Mouse (Mus musculus) stomach, embryonic 14.5 days (tissue): ENCODE results near the gene Spcs3. TPM values are rescaled to one million over a fixed set of nuclear protein-coding genes. Genes with fewer than 3 reads are reported as not detected.

Source experiments
- ATAC-seq: fragments of 200-750 bp; cut with Nextera tagmentation; 2 replicates; pipeline ENCODE4 v1.8.0; 2017; ENCODE audit warnings: low read depth, moderate TSS enrichment; ENCODE audit not compliant: insufficient number of reproducible peaks, insufficient read depth, low FRiP score
- H3K27ac ChIP-seq: fragments of 300-500 bp; sonication (generic); 2 replicates; pipeline ENCODE4 v1.5.1; 2014; ENCODE audit warnings: mild to moderate bottlenecking, low read length, moderate library complexity, mixed read lengths
- H3K27me3 ChIP-seq: fragments of 300-500 bp; sonication (generic); 2 replicates; pipeline ENCODE4 v1.6.1; 2014; ENCODE audit warnings: low read length, control low read depth, mixed read lengths; ENCODE audit not compliant: control insufficient read depth, insufficient read depth
- H3K36me3 ChIP-seq: fragments of 300-500 bp; sonication (generic); 2 replicates; pipeline ENCODE4 v1.6.1; 2014; ENCODE audit warnings: mild to moderate bottlenecking, control low read depth, low read length, moderate library complexity, mixed read lengths; ENCODE audit not compliant: control insufficient read depth, insufficient read depth
- H3K4me1 ChIP-seq: fragments of 300-500 bp; sonication (generic); 2 replicates; pipeline ENCODE4 v1.6.1; 2014; ENCODE audit warnings: low read length, control low read depth, mixed read lengths; ENCODE audit not compliant: control insufficient read depth, insufficient read depth
- H3K4me2 ChIP-seq: fragments of 300-500 bp; sonication (generic); replicated peaks from 2 replicates; pipeline ENCODE4 v1.6.1; 2014; ENCODE audit warnings: low read depth, low read length, control low read depth
- H3K4me3 ChIP-seq: fragments of 300-500 bp; sonication (generic); 2 replicates; pipeline ENCODE4 v1.5.1; 2014; ENCODE audit warnings: low read depth, low read length, control low read depth
- H3K9ac ChIP-seq: fragments of 300-500 bp; sonication (generic); replicated peaks from 2 replicates; pipeline ENCODE4 v1.6.1; 2014; ENCODE audit warnings: low read depth, mild to moderate bottlenecking, control low read depth, low read length, moderate library complexity, mixed read lengths
- H3K9me3 ChIP-seq: fragments of 300-500 bp; sonication (generic); 2 replicates; pipeline ENCODE4 v1.6.1; 2016; ENCODE audit warnings: low read depth, low read length, control low read depth; ENCODE audit not compliant: control insufficient read depth
- WGBS: fragments of 180-500 bp; shearing (Covaris S2); extraction: QIAGEN DNeasy Blood & Tissue Kit; methylation state at CpG from one replicate; pipeline ENCODE4 v1.1.7; 2014; 5-methylcytosine and 5-hydroxymethylcytosine counted together
- polyA plus RNA-seq: library from polyadenylated mRNA; unstranded; fragments of >200 nt; fragmentation: Nextera tagmentation; extraction: Ambion mirVana; gene quantifications from 2 replicates; pipeline ENCODE4 v1.2.1, GENCODE M21; 2014

Spcs3 gene
- polyA plus RNA-seq, 1 experiment from 2014 or later = 74.0 TPM

DNA sequence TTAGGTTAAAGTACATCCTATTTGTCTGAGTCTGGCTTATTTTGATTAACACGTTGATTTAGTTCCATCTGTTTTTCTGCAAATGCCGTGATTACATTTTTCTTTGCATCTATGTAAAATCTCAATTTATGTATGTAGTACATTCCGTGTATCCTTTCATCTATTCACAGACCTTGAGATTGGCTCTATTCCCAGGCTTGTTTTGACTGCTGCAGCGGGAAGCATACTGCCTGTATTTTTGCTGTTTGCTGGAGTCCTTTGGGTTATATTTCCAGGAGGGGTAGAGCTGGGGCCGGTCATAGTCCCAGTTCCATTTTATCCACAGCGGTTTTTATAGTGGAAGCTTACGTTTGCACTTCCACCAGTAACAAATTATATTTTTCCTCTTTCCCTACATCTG lies 26.7 kb downstream of the Spcs3 start:
- no peaks in the 10 kb centered on the region for H3K4me1 ChIP-seq
- H3K27me3 ChIP-seq = no peaks in the 10 kb centered on the region
- H3K36me3 ChIP-seq = no peaks in the 10 kb centered on the region
- no peak overlapping the region for H3K4me3 ChIP-seq
- H3K27ac ChIP-seq = no peak overlapping the region
- no peak overlapping the region for H3K9ac ChIP-seq
- H3K4me2 ChIP-seq = no peak overlapping the region
- WGBS = 65% methylated on average over 7 of the region's 7 CpGs
- ATAC-seq = no peak
- no peaks in the 10 kb centered on the region for H3K9me3 ChIP-seq

DNA sequence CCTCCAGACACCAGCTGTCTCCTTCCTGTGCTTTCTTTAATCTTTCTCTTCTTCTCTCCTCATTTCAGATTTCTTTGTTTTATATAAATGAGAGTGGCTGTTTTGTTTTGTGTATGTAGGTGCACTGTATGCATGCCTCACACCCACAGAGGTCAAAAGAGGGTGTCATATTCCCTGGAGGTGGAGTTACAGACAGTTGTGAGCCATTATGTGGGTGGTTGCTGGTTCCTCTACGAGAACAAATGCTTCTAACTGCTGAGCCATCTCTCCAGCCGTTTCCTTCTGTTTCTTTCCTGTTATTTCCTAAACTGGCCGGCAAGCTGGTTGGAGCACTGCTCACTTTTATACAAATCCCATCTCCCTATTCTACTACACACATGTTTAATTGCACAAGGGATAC lies 35.9 kb downstream of the Spcs3 start:
- Histone ChIP-seq H3K4me3 (no peak overlapping the region), H3K9me3 (no peaks in the 10 kb centered on the region), H3K9ac (no peak overlapping the region), H3K4me1 (no peaks in the 10 kb centered on the region), H3K27ac (no peak overlapping the region), H3K27me3 (no peaks in the 10 kb centered on the region), H3K4me2 (no peak overlapping the region), H3K36me3 (no peaks in the 10 kb centered on the region)
- 50% methylated on average over 3 of the region's 3 CpGs for WGBS
- no peak for ATAC-seq

DNA sequence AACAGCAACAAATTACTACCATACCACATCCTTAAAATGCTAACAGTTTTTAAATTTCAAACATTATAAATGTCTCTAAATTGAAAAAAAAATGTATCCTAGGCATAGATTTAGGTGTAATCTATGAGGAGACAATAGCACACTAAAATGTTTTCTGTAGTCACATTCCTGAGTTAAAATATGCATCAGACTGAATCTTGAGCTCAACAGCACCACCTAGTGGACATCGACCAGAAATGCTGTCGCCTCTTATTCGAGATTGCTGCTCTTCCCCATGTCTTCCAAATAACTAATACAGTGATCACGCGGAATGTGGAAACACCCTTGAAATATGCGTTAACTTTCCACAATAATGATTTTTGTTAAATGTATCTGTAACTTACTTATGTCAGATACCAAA lies 36.7 kb downstream of the Spcs3 start:
- WGBS = 17% methylated on average over 6 of the region's 6 CpGs
- Histone ChIP-seq H3K9me3 (no peaks in the 10 kb centered on the region), H3K4me1 (no peaks in the 10 kb centered on the region), H3K27ac (no peak overlapping the region), H3K27me3 (no peaks in the 10 kb centered on the region), H3K36me3 (no peaks in the 10 kb centered on the region), H3K4me3 (no peak overlapping the region), H3K9ac (no peak overlapping the region), H3K4me2 (no peak overlapping the region)
- ATAC-seq = no peak

DNA sequence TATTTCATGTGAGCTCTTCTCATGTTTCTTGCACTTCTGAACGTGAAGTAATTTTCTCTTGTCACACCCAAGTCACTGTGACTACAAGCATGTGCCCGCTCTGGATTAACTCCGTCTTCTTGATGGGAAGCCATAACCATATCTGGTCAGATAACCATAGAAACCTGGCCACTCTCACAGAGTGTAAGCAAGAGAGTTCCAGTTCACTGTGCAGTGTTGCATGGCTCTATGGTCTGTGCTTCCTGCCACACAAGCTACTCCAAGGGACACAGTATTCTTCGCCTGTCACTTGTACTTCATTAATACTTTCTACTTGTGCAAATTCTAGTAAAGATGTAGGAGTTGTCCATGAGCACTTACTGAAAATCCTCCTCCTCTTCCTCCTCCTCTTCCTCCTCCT lies 37.9 kb downstream of the Spcs3 start:
- Histone ChIP-seq H3K9ac (no peak overlapping the region), H3K27ac (no peak overlapping the region), H3K4me3 (no peak overlapping the region), H3K36me3 (no peaks in the 10 kb centered on the region), H3K9me3 (no peaks in the 10 kb centered on the region), H3K4me2 (no peak overlapping the region), H3K27me3 (no peaks in the 10 kb centered on the region), H3K4me1 (no peaks in the 10 kb centered on the region)
- ATAC-seq = no peak
- WGBS = 63% methylated on average over 4 of the region's 4 CpGs

DNA sequence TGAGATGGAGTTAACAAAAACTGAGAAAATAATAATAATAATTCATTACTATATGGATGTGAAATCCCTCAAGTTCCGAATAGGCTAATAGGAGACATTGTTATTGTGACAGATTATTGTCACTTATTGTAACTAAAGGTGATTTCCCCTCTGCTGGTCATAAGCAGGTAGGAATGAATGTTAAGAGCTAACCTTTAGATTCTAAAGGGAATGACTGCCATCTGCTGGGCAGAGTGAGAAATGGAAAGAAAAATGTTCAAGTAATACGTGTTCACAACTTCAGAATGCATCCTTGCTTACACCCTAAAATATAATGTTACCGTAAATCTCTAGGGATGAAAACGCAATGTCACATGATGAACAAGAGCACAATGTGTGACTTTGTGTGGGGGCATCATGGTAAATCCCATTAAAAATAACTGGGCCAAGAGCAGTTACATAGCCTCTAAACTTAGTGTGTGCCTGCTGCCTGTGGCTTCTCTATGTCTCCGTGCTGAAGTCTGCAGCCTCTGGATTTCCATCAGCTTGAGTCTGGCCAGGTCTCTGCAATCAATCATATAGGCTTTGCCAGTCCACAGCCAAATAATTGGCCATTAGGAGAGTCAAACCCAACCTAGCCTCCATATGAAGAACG lies 38.6 kb downstream of the Spcs3 start:
- 15% methylated on average over 6 of the region's 6 CpGs for WGBS
- no peak overlapping the region for H3K27ac ChIP-seq
- no peak overlapping the region for H3K4me3 ChIP-seq
- H3K27me3 ChIP-seq = no peaks in the 10 kb centered on the region
- H3K4me2 ChIP-seq = no peak overlapping the region
- no peak; the same call in 1 of the 2 replicates for ATAC-seq
- no peaks in the 10 kb centered on the region for H3K9me3 ChIP-seq
- H3K9ac ChIP-seq = no peak overlapping the region
- H3K4me1 ChIP-seq = no peaks in the 10 kb centered on the region
- H3K36me3 ChIP-seq = no peaks in the 10 kb centered on the region

DNA sequence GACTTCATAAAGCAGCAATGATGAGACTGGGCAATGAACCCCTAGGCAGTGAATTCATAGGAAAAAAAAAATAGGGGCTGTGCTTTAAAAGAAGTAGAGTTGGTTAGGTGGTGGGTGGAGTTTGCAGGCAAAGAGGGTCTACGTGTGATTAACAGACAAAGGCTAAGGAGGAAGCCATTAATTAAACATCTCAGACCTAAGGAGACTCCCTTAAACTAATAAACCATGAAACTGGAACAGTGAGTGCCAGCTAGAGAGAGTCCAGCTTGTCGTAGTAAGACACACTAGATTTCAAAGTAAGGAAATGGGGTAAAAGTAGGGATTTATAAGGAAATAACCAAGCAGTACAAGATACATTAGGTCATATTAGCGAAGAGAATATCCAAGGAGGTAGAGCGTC lies 41.4 kb downstream of the Spcs3 start:
- Histone ChIP-seq H3K27ac (no peak overlapping the region), H3K9me3 (no peaks in the 10 kb centered on the region), H3K4me2 (no peak overlapping the region), H3K36me3 (no peaks in the 10 kb centered on the region), H3K4me1 (no peaks in the 10 kb centered on the region), H3K27me3 (no peaks in the 10 kb centered on the region), H3K9ac (no peak overlapping the region), H3K4me3 (no peak overlapping the region)
- ATAC-seq = no peak
- 69% methylated on average over 4 of the region's 4 CpGs for WGBS

DNA sequence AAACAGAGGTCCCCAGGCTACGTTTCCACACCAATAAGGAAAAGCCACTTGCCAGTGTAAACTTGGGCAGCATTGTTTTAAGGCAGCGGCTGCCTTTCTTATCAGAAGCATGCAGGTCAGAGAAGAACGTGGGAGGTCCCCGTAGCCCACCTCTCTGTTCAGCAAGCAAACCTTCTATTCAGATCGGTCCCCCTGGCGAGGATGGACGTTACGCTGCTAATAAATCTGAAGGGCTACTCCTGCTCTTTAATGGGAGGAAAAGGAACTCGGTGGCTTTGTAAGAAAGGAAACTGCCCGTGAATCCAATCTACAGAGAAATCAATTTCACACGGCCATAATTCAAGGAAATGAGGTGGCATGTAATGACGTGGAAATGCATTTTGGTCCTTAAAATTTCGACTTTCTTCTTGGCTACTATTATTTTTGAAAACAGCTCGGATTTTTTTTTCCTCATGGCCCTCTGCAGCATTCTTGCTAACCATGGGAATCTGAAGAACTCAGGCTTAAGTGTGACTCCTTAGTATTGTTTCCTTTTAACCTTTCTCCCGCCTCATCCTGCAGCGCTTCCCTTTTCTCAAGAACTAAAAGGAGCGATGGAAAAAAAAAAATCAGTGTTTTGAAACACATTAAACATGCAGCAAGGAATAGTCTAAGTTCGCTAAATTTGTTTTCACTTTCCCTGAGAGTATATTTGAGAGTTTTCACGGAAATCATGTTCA lies 43.1 kb downstream of the Spcs3 start:
- Histone ChIP-seq H3K36me3 (no peaks in the 10 kb centered on the region), H3K4me2 (peak overlapping the region; percentile 28), H3K27ac (no peak overlapping the region), H3K9me3 (no peaks in the 10 kb centered on the region), H3K4me1 (no peaks in the 10 kb centered on the region), H3K9ac (no peak overlapping the region), H3K4me3 (0 out of 2 replicates have a peak overlapping the region, but pooled peaks have one; percentile 8), H3K27me3 (no peaks in the 10 kb centered on the region)
- no peak for ATAC-seq
- 40% methylated on average over 19 of the region's 19 CpGs for WGBS
